Mouse (Mus musculus) limb, embryonic 10.5 days (tissue): ENCODE results near the gene Nipal3. TPM values are rescaled to one million over a fixed set of nuclear protein-coding genes. Genes with fewer than 3 reads are reported as not detected.

Experiments
- DNase-seq: peaks from one replicate; pipeline ENCODE4 v3.0.0-alpha.2; 2017; ENCODE audit warnings: low spot score
- H3K27ac ChIP-seq: fragments of 300-500 bp; sonication (generic); 2 replicates; pipeline ENCODE4 v1.5.1; 2016; ENCODE audit warnings: mild to moderate bottlenecking
- H3K27me3 ChIP-seq: fragments of 300-500 bp; sonication (generic); 2 replicates; pipeline ENCODE4 v1.6.1; 2016; ENCODE audit warnings: low read depth, mild to moderate bottlenecking; ENCODE audit not compliant: poor library complexity, severe bottlenecking
- H3K36me3 ChIP-seq: fragments of 300-500 bp; sonication (generic); 2 replicates; pipeline ENCODE4 v1.6.1; 2016; ENCODE audit warnings: mild to moderate bottlenecking, moderate library complexity
- H3K4me1 ChIP-seq: fragments of 300-500 bp; sonication (generic); 2 replicates; pipeline ENCODE4 v1.6.1; 2016
- H3K4me3 ChIP-seq: fragments of 300-500 bp; sonication (generic); 2 replicates; pipeline ENCODE4 v1.5.1; 2016; ENCODE audit warnings: mild to moderate bottlenecking, moderate library complexity
- H3K9me3 ChIP-seq: fragments of 300-500 bp; sonication (generic); replicated peaks from 2 replicates; pipeline ENCODE4 v1.6.1; 2016; ENCODE audit warnings: mild to moderate bottlenecking
- WGBS: fragments of 180-500 bp; shearing (Covaris S2); methylation state at CpG from one replicate; pipeline ENCODE4 v1.1.7; 2016; 5-methylcytosine and 5-hydroxymethylcytosine counted together
- polyA plus RNA-seq: library from polyadenylated mRNA; unstranded; fragments of >200 nt; fragmentation: Nextera tagmentation; extraction: Ambion mirVana; gene quantifications from 2 replicates; pipeline ENCODE4 v1.2.1, GENCODE M21; 2016

Nipal3 gene
- polyA plus RNA-seq, 1 experiment from 2014 or later = 2.2 TPM

- WGBS = 83% methylated on average over 9 of the region's 9 CpGs
- no peak for DNase-seq
- Histone ChIP-seq H3K9me3 (no peaks in the 10 kb centered on the region), H3K36me3 (no peaks in the 10 kb centered on the region), H3K4me3 (no peak overlapping the region), H3K4me1 (peaks cover 16% of the 10 kb centered on the region), H3K27me3 (peaks cover 7% of the 10 kb centered on the region), H3K27ac (no peak overlapping the region)
These were observed 25.6 kb upstream of the Nipal3 start for GRCm38 (mm10) chr4:135520421-135520820.

GRCm38 (mm10) chr4:135518135-135518534, 23.3 kb upstream of the Nipal3 start:
- Histone ChIP-seq H3K4me3 (no peak overlapping the region), H3K36me3 (no peaks in the 10 kb centered on the region), H3K9me3 (no peaks in the 10 kb centered on the region), H3K27ac (no peak overlapping the region), H3K27me3 (no peaks in the 10 kb centered on the region), H3K4me1 (no peaks in the 10 kb centered on the region)
- no peak for DNase-seq
- WGBS = 89% methylated on average over 12 of the region's 12 CpGs

GRCm38 (mm10) chr4:135516351-135517316, 21.8 kb upstream of the Nipal3 start:
- peaks cover 3% of the 10 kb centered on the region; the same call in 1 of the 2 replicates for H3K27me3 ChIP-seq
- H3K9me3 ChIP-seq = no peaks in the 10 kb centered on the region
- peak overlapping the region; percentile 30; the same call in 1 of the 2 replicates for H3K27ac ChIP-seq
- no peaks in the 10 kb centered on the region for H3K36me3 ChIP-seq
- WGBS = 48% methylated on average over 15 of the region's 15 CpGs
- no peak overlapping the region for H3K4me3 ChIP-seq
- H3K4me1 ChIP-seq = no peaks in the 10 kb centered on the region
- peak; percentile 68 for DNase-seq

- H3K9me3 ChIP-seq = no peaks in the 10 kb centered on the region
- no peak for DNase-seq
- H3K4me3 ChIP-seq = no peak overlapping the region
- no peaks in the 10 kb centered on the region for H3K36me3 ChIP-seq
- no peak overlapping the region for H3K27ac ChIP-seq
- H3K27me3 ChIP-seq = peaks cover 19% of the 10 kb centered on the region
- no peaks in the 10 kb centered on the region for H3K4me1 ChIP-seq
- 68% methylated on average over 14 of the region's 14 CpGs for WGBS
These were observed 20.1 kb upstream of the Nipal3 start for GRCm38 (mm10) chr4:135514925-135515324.

GRCm38 (mm10) chr4:135513865-135514264, 19.0 kb upstream of the Nipal3 start:
- peaks cover 1% of the 10 kb centered on the region for H3K4me1 ChIP-seq
- H3K27me3 ChIP-seq = peaks cover 29% of the 10 kb centered on the region
- 86% methylated on average over 7 of the region's 7 CpGs for WGBS
- H3K27ac ChIP-seq = no peak overlapping the region
- H3K36me3 ChIP-seq = no peaks in the 10 kb centered on the region
- H3K4me3 ChIP-seq = no peak overlapping the region
- H3K9me3 ChIP-seq = no peaks in the 10 kb centered on the region
- no peak for DNase-seq

- no peak overlapping the region for H3K4me3 ChIP-seq
- peaks cover 29% of the 10 kb centered on the region for H3K27me3 ChIP-seq
- WGBS = 59% methylated on average over 12 of the region's 12 CpGs
These were observed 14.7 kb upstream of the Nipal3 start for GRCm38 (mm10) chr4:135509515-135509914.

GRCm38 (mm10) chr4:135508419-135509039, 13.7 kb upstream of the Nipal3 start:
- Histone ChIP-seq H3K36me3 (no peaks in the 10 kb centered on the region), H3K27ac (no peak overlapping the region), H3K27me3 (peaks cover 29% of the 10 kb centered on the region), H3K4me3 (peak overlapping the region; percentile 20; the same call in 1 of the 2 replicates), H3K9me3 (no peaks in the 10 kb centered on the region), H3K4me1 (peaks cover 15% of the 10 kb centered on the region)
- DNase-seq = peak; percentile 82
- 15% methylated on average over 13 of the region's 13 CpGs for WGBS

More at GRCm38 (mm10) chr4:135509515-135509914, 14.7 kb upstream of the Nipal3 start:
- no peaks in the 10 kb centered on the region for H3K9me3 ChIP-seq
- H3K4me1 ChIP-seq = peaks cover 15% of the 10 kb centered on the region
- no peaks in the 10 kb centered on the region for H3K36me3 ChIP-seq
- DNase-seq = no peak
- H3K27ac ChIP-seq = no peak overlapping the region

GRCm38 (mm10) chr4:135507547-135508350, 12.9 kb upstream of the Nipal3 start:
- peaks cover 15% of the 10 kb centered on the region for H3K4me1 ChIP-seq
- H3K4me3 ChIP-seq = peak overlapping the region; percentile 38

GRCm38 (mm10) chr4:135505794-135506193, 11.0 kb upstream of the Nipal3 start:
- DNase-seq = no peak

More at GRCm38 (mm10) chr4:135507547-135508350, 12.9 kb upstream of the Nipal3 start:
- Histone ChIP-seq H3K27ac (peak overlapping the region; percentile 39; the same call in 1 of the 2 replicates), H3K36me3 (no peaks in the 10 kb centered on the region), H3K27me3 (peaks cover 29% of the 10 kb centered on the region), H3K9me3 (no peaks in the 10 kb centered on the region)
- 14% methylated on average over 22 of the region's 22 CpGs for WGBS
- peak; percentile 76 for DNase-seq

GRCm38 (mm10) chr4:135501587-135501986, 6.7 kb upstream of the Nipal3 start:
- Histone ChIP-seq H3K4me3 (no peak overlapping the region), H3K9me3 (no peaks in the 10 kb centered on the region), H3K27ac (no peak overlapping the region), H3K27me3 (no peaks in the 10 kb centered on the region), H3K4me1 (no peaks in the 10 kb centered on the region), H3K36me3 (no peaks in the 10 kb centered on the region)
- DNase-seq = no peak
- WGBS = 67% methylated on average over 4 of the region's 4 CpGs

More at GRCm38 (mm10) chr4:135505794-135506193, 11.0 kb upstream of the Nipal3 start:
- WGBS = 89% methylated on average over 11 of the region's 11 CpGs
- H3K36me3 ChIP-seq = no peaks in the 10 kb centered on the region
- H3K4me1 ChIP-seq = peaks cover 15% of the 10 kb centered on the region
- H3K27ac ChIP-seq = no peak overlapping the region
- H3K9me3 ChIP-seq = no peaks in the 10 kb centered on the region
- H3K4me3 ChIP-seq = no peak overlapping the region
- H3K27me3 ChIP-seq = peaks cover 19% of the 10 kb centered on the region

GRCm38 (mm10) chr4:135499831-135500230, 5.0 kb upstream of the Nipal3 start:
- H3K36me3 ChIP-seq = no peaks in the 10 kb centered on the region
- peaks cover 12% of the 10 kb centered on the region for H3K4me1 ChIP-seq
- no peaks in the 10 kb centered on the region for H3K27me3 ChIP-seq
- WGBS = 76% methylated on average over 3 of the region's 3 CpGs
- H3K9me3 ChIP-seq = no peaks in the 10 kb centered on the region
- H3K4me3 ChIP-seq = no peak overlapping the region
- H3K27ac ChIP-seq = no peak overlapping the region
- no peak for DNase-seq

- WGBS = 85% methylated on average over 6 of the region's 6 CpGs
- no peaks in the 10 kb centered on the region for H3K36me3 ChIP-seq
- no peaks in the 10 kb centered on the region for H3K27me3 ChIP-seq
- H3K4me3 ChIP-seq = no peak overlapping the region
- no peak for DNase-seq
- peaks cover 22% of the 10 kb centered on the region for H3K4me1 ChIP-seq
- no peaks in the 10 kb centered on the region for H3K9me3 ChIP-seq
- no peak overlapping the region for H3K27ac ChIP-seq
These were observed 3.3 kb upstream of the Nipal3 start for GRCm38 (mm10) chr4:135498136-135498535.
